ENCODE assay signal across 8 mouse cellular contexts in the genomic region with DNA sequence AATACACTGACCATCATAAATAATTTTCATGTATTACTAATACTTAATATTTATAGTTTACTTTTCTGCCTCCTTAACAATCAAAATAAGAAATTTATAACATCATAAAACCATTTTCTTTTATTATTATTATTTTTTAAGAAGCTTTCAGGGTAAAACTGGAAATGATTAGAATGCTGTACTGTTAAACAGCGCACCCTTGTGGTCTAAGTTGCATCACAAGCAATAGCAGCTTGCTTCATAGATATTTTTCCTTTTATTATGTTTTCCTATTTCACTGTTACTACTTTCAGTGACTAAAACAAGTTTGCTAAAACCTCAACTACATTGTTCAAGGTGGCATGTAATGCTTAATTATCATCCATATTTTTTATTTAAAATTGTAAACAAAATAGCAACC.
A peak's percentile ranks its signal among the peaks of the same experiment; 100 is the strongest.
DNase-seq lines count a peak whose midpoint lies in the region.

No protein-coding gene starts in this region.

- peak; percentile 43 for DNase-seq in gastrocnemius, adult 18-20 months (ENCODE audit: low spot score)
- no peak for DNase-seq in gastrocnemius, adult 8-10 months (ENCODE audit: low spot score in 2 of 2)
- peak; percentile 20 for DNase-seq in right cerebral cortex, adult 18-20 months
- DNase-seq in right cerebral cortex, postnatal 36 days (ENCODE audit: low spot score in 2 of 2) = no peak
- peak; percentile 22 to 50 for DNase-seq in cerebellum, postnatal 36 days
- DNase-seq in left cerebral cortex, postnatal 14 days (ENCODE audit: low spot score in 2 of 2) = peak; percentile 67 to 78
- peak; percentile 31 for DNase-seq in telencephalon, adult 2 months (ENCODE audit: low read depth, low spot score)
- no peak for DNase-seq in urinary bladder, adult 18-20 months (ENCODE audit: low spot score in 2 of 2)

- intact Hi-C loops in left cerebral cortex, postnatal 14 days (cut with DNase I) = loop anchor here (2.0 kb wide), 2 partner anchors 99 to 157 kb away; no protein-coding TSS in a partner anchor

Comparison
In these comparisons a context has a peak if more than half of its experiments do, and no peak if none do; other contexts are left out.
1. DNase-seq: peak in gastrocnemius, adult 18-20 months (single experiment), right cerebral cortex, adult 18-20 months (single experiment), cerebellum, postnatal 36 days (2 of 2), left cerebral cortex, postnatal 14 days (2 of 2) and telencephalon, adult 2 months (single experiment); none in gastrocnemius, adult 8-10 months (0 of 2), right cerebral cortex, postnatal 36 days (0 of 2) and urinary bladder, adult 18-20 months (0 of 2).